Mouse (Mus musculus): ENCODE data around the gene Tbx20. TPM values are rescaled to one million over a fixed set of nuclear protein-coding genes. Genes with fewer than 3 reads are reported as not detected.

Gene Tbx20
- total and polyA plus RNA-seq, 2 experiments from 2014 or later, result 0.35 to 2.2 TPM

- Histone ChIP-seq H3K36me3 (ENCODE audit: insufficient read depth, low read length) (no peaks in the 10 kb centered on the region), H3K9ac (replicated peaks; ENCODE audit: low read length) (peak overlapping the region; percentile 52), H3K4me2 (ENCODE audit: low read depth, low read length) (peak overlapping the region; percentile 92), H3K27ac (no peak overlapping the region), H3K9me3 (ENCODE audit: low read length) (0 out of 2 replicates have a peak, but pooled peaks cover 3% of the 10 kb centered on the region), H3K27me3 (ENCODE audit: insufficient read depth, low read length) (no peaks in the 10 kb centered on the region), H3K4me3 (ENCODE audit: low read length) (peak overlapping the region; percentile 51), H3K4me1 (ENCODE audit: insufficient read depth, low read length) (no peaks in the 10 kb centered on the region)
- no peak for TF ChIP-seq CTCF (IDR thresholded peaks at IDR 0.05; ENCODE audit: low read depth)
- DNase-seq (ENCODE audit: low spot score), result no peak
- 16% methylated on average over 9 of the region's 9 CpGs for WGBS
- ATAC-seq, result no peak
These were observed 77.7 kb downstream of the Tbx20 start for GRCm38 (mm10) chr9:24696405-24696778.

- peak; percentile 66 for DNase-seq (ENCODE audit: low spot score)
- H3K27me3 ChIP-seq (ENCODE audit: insufficient read depth, low read length), result no peaks in the 10 kb centered on the region
- no peak within 1 kb of the TSS for H3K27ac ChIP-seq
- peak; percentile 93 for ATAC-seq
- WGBS, result under 1% methylated on average over 45 of the region's 45 CpGs
- TF ChIP-seq CTCF (IDR thresholded peaks at IDR 0.05; ENCODE audit: low read depth), result no peak
- no peaks in the 10 kb centered on the region for H3K4me1 ChIP-seq (ENCODE audit: insufficient read depth, low read length)
- H3K9me3 ChIP-seq (ENCODE audit: low read length), result 0 out of 2 replicates have a peak, but pooled peaks cover 3% of the 10 kb centered on the region
- peak within 1 kb of the TSS; percentile 52 for H3K9ac ChIP-seq (replicated peaks; ENCODE audit: low read length)
- no peaks in the 10 kb centered on the region for H3K36me3 ChIP-seq (ENCODE audit: insufficient read depth, low read length)
- H3K4me3 ChIP-seq (ENCODE audit: low read length), result peak within 1 kb of the TSS; percentile 51
- H3K4me2 ChIP-seq (ENCODE audit: low read depth, low read length), result peak within 1 kb of the TSS; percentile 92
These were observed 78.3 kb downstream of the Tbx20 start, which contains the start of gene Dpy19l2 for GRCm38 (mm10) chr9:24695700-24696404. Gene Dpy19l2, minus strand, starts transcription at chr9:24696293.

Other genes starting within 250 kb of the Tbx20 start
- gene Cypt4, start 149.1 kb downstream of the Tbx20 start, total RNA-seq (2014; rRNA removed), result not detected in 2 replicates
- not detected in 2 replicates for gene Cypt4, start 149.1 kb downstream of the Tbx20 start, polyA plus RNA-seq (2015; fragmentation: Nextera tagmentation; extraction: Ambion mirVana)
- gene Dpy19l2, start 78.0 kb downstream of the Tbx20 start, total RNA-seq (2014; rRNA removed), result 0.78 and 1.1 TPM in 2 replicates
- gene Dpy19l2, start 78.0 kb downstream of the Tbx20 start, polyA plus RNA-seq (2015; fragmentation: Nextera tagmentation; extraction: Ambion mirVana), result 0.63 and 0.68 TPM in 2 replicates